Mouse (Mus musculus): Measurements from ENCODE around the gene Ildr2. TPM values are rescaled to one million over a fixed set of nuclear protein-coding genes. Genes with fewer than 3 reads are reported as not detected.

The Ildr2 gene
- total RNA-seq, 2 experiments from 2014 or later: 4.1 to 8.0 TPM

- DNase-seq: no peak
These were observed 88.6 kb downstream of the Ildr2 start for GRCm38 (mm10) chr1:166342539-166342938.

- DNase-seq: no peak
These were observed 89.6 kb downstream of the Ildr2 start for GRCm38 (mm10) chr1:166343586-166343985.

GRCm38 (mm10) chr1:166344300-166345077, 90.5 kb downstream of the Ildr2 start:
- no peak for DNase-seq

GRCm38 (mm10) chr1:166345602-166346001, 91.7 kb downstream of the Ildr2 start:
- no peak for DNase-seq

- DNase-seq: no peak
These were observed 93.0 kb downstream of the Ildr2 start for GRCm38 (mm10) chr1:166346906-166347305.

GRCm38 (mm10) chr1:166349341-166349740, 95.4 kb downstream of the Ildr2 start:
- DNase-seq: no peak

- no peak for DNase-seq
These were observed 95.8 kb downstream of the Ildr2 start for GRCm38 (mm10) chr1:166349751-166350150.

GRCm38 (mm10) chr1:166360157-166360855, 106.4 kb downstream of the Ildr2 start:
- peak; percentile 87 to 94 for DNase-seq

GRCm38 (mm10) chr1:166360896-166361295, 107.0 kb downstream of the Ildr2 start:
- no peak for DNase-seq

GRCm38 (mm10) chr1:166361842-166362241, 107.9 kb downstream of the Ildr2 start:
- DNase-seq: no peak

GRCm38 (mm10) chr1:166362659-166363058, 108.7 kb downstream of the Ildr2 start:
- no peak for DNase-seq

GRCm38 (mm10) chr1:166363122-166363521, 109.2 kb downstream of the Ildr2 start:
- DNase-seq: no peak

Other genes with a start within 250 kb of the Ildr2 start
- under 1 TPM; 0.07 to 0.10 TPM for gene Dusp27, start 126.2 kb upstream of the Ildr2 start, total RNA-seq (2021)
- under 1 TPM; 0.10 to 0.23 TPM for gene Gpa33, start 123.9 kb upstream of the Ildr2 start, total RNA-seq (2021)
- not detected for gene Mael, start 15.4 kb upstream of the Ildr2 start, total RNA-seq (2021)
- 10 to 100 TPM; 17.5 to 20.3 TPM for gene Tada1, start 125.0 kb downstream of the Ildr2 start, total RNA-seq (2021)
- gene Pogk, start 155.7 kb downstream of the Ildr2 start, total RNA-seq (2021): 10 to 100 TPM; 37.5 to 38.3 TPM
- gene Gm4846, start 243.4 kb downstream of the Ildr2 start, total RNA-seq (2021): under 1 TPM in 1 of 2 experiments, not detected in 1; 0.17 TPM